Mouse (Mus musculus) adrenal gland, adult 8-10 months (tissue): ENCODE measurements around the gene Fabp6. TPM values are rescaled to one million over a fixed set of nuclear protein-coding genes. Genes with fewer than 3 reads are reported as not detected.
A peak's percentile ranks its signal among the peaks of the same experiment; 100 is the strongest.

Experiments used
- DNase-seq: peaks from one replicate; pipeline ENCODE4 v3.0.0; 2022
- total RNA-seq, 4 experiments: library from RNA; stranded (reverse); gene quantifications; 2 replicates each; pipeline ENCODE4 v1.2.4; 2022

Fabp6 gene
- total RNA-seq, 4 experiments from 2014 or later, result not detected

GRCm38 (mm10) chr11:43589530-43590072, 11.7 kb downstream of the Fabp6 start:
- no peak for DNase-seq

- DNase-seq, result no peak
These were observed 14.8 kb downstream of the Fabp6 start, which contains the start of gene 4933415A04Rik for GRCm38 (mm10) chr11:43586324-43587090. 4933415A04Rik (plus strand) TSS chr11:43587040.

- DNase-seq, result no peak
These were observed 15.9 kb downstream of the Fabp6 start for GRCm38 (mm10) chr11:43585211-43586005.

- DNase-seq, result no peak
These were observed 23.4 kb downstream of the Fabp6 start for GRCm38 (mm10) chr11:43577713-43578478.

GRCm38 (mm10) chr11:43575376-43576151, 25.8 kb downstream of the Fabp6 start:
- no peak for DNase-seq

- no peak for DNase-seq
These were observed 26.3 kb downstream of the Fabp6 start for GRCm38 (mm10) chr11:43575061-43575375.

GRCm38 (mm10) chr11:43569595-43569994, 31.7 kb downstream of the Fabp6 start:
- peak; percentile 60 for DNase-seq

GRCm38 (mm10) chr11:43569188-43569587, 32.2 kb downstream of the Fabp6 start:
- no peak for DNase-seq

GRCm38 (mm10) chr11:43568263-43568662, 33.1 kb downstream of the Fabp6 start:
- DNase-seq, result no peak

GRCm38 (mm10) chr11:43566696-43567095, 34.6 kb downstream of the Fabp6 start:
- no peak for DNase-seq

GRCm38 (mm10) chr11:43565852-43566251, 35.5 kb downstream of the Fabp6 start:
- DNase-seq, result no peak

- no peak for DNase-seq
These were observed 35.9 kb downstream of the Fabp6 start for GRCm38 (mm10) chr11:43565414-43565813.

- DNase-seq, result no peak
These were observed 37.6 kb downstream of the Fabp6 start for GRCm38 (mm10) chr11:43563654-43564244.

- no peak for DNase-seq
These were observed 41.6 kb downstream of the Fabp6 start for GRCm38 (mm10) chr11:43559515-43560292.

- DNase-seq, result no peak
These were observed 44.8 kb downstream of the Fabp6 start for GRCm38 (mm10) chr11:43556538-43556937.

GRCm38 (mm10) chr11:43552675-43553074, 48.7 kb downstream of the Fabp6 start:
- DNase-seq, result no peak

- DNase-seq, result no peak
These were observed 49.6 kb downstream of the Fabp6 start for GRCm38 (mm10) chr11:43551756-43552155.

- no peak for DNase-seq
These were observed 51.6 kb downstream of the Fabp6 start for GRCm38 (mm10) chr11:43549701-43550100.

- DNase-seq, result no peak
These were observed 52.5 kb downstream of the Fabp6 start for GRCm38 (mm10) chr11:43548657-43549435.

- DNase-seq, result peak; percentile 68
These were observed 53.2 kb downstream of the Fabp6 start for GRCm38 (mm10) chr11:43548148-43548547.
